Mouse (Mus musculus): ENCODE data around the gene Pcsk6.

- no peak for TF ChIP-seq POLR2A (IDR thresholded peaks at IDR 0.05; ENCODE audit: borderline replicate concordance, extremely low read depth, low read depth, low read length)
- TF ChIP-seq CTCF (IDR thresholded peaks at IDR 0.05; ENCODE audit: insufficient read depth, low read length): no peak
Observed at GRCm38 (mm10) chr7:66040026-66040814, 178.7 kb downstream of the Pcsk6 start.
